Mouse (Mus musculus): ENCODE measurements at regions not wholly inside any gene's neighbourhood (a gene's known extent, or its start where the extent isn't known, plus 50 kb on each side); places are given as distances from the start of the nearest gene placed in this dataset.

GRCm38 (mm10) chr8:12214205-12215019 is 64.2 kb upstream of the A230072I06Rik start:
- DNase-seq (ENCODE audit: low spot score in 2 of 2) = no peak

- no peak for DNase-seq (ENCODE audit: low spot score in 2 of 2)
Observed at GRCm38 (mm10) chr8:12221506-12221905, 57.1 kb upstream of the A230072I06Rik start.

- DNase-seq (ENCODE audit: low spot score in 2 of 2) = no peak
Observed at GRCm38 (mm10) chr8:12223376-12223775, 55.2 kb upstream of the A230072I06Rik start.

Data from left cerebral cortex, adult 18-20 months (tissue).